Mouse (Mus musculus) MEL (cell line): ENCODE results near the gene Tmpo. TPM values are rescaled to one million over a fixed set of nuclear protein-coding genes. Genes with fewer than 3 reads are reported as not detected.

Experiments used
- DNase-seq: peaks from one replicate; pipeline ENCODE4 v3.0.0; 2011; ENCODE audit warnings: low read depth, low spot score
- H3K27ac ChIP-seq: 2 replicates; pipeline ENCODE4 v1.5.1; 2012; ENCODE audit warnings: low read depth, mild to moderate bottlenecking, control low read depth, low read length, moderate library complexity; ENCODE audit not compliant: control insufficient read depth
- H3K27me3 ChIP-seq, 2 experiments: fragments of 150-350 bp in 1 of 2; sonication (generic) in 1 of 2; 2 replicates each; pipeline ENCODE4 v1.6.1; 2012; ENCODE audit warnings: low read length in 2 of 2, mild to moderate bottlenecking in 2 of 2, improper control_type of control experiment in 1 of 2, moderate library complexity in 1 of 2; ENCODE audit not compliant: insufficient read depth in 2 of 2, control insufficient read depth in 1 of 2
- H3K36me3 ChIP-seq, 2 experiments: 2 replicates each; pipeline ENCODE4 v1.6.1; 2012 to 2014; ENCODE audit warnings: low read length in 2 of 2, improper control_type of control experiment in 1 of 2, inconsistent platforms in 1 of 2, mild to moderate bottlenecking in 1 of 2; ENCODE audit not compliant: insufficient read depth in 2 of 2, control insufficient read depth in 1 of 2
- H3K4me1 ChIP-seq, 2 experiments: fragments of 150-350 bp in 1 of 2; sonication (generic) in 1 of 2; 2 replicates each; pipeline ENCODE4 v1.6.1; 2012; ENCODE audit warnings: low read length in 2 of 2, improper control_type of control experiment in 1 of 2, mild to moderate bottlenecking in 1 of 2; ENCODE audit not compliant: insufficient read depth in 2 of 2, control insufficient read depth in 1 of 2
- H3K4me3 ChIP-seq, 2 experiments: fragments of 150-350 bp in 1 of 2; sonication (generic) in 1 of 2; 2 replicates each; pipeline ENCODE4 v1.5.1; 2012; ENCODE audit warnings: low read depth in 2 of 2, low read length in 2 of 2, mild to moderate bottlenecking in 2 of 2, moderate library complexity in 2 of 2, control low read depth in 1 of 2, improper control_type of control experiment in 1 of 2; ENCODE audit not compliant: control insufficient read depth in 1 of 2, insufficient read depth in 1 of 2
- H3K79me2 ChIP-seq: 2 replicates; pipeline ENCODE4 v1.6.1; 2012; ENCODE audit warnings: mild to moderate bottlenecking, low read length, moderate library complexity; ENCODE audit not compliant: control insufficient read depth, poor library complexity, insufficient read depth
- H3K9ac ChIP-seq: 2 replicates; pipeline ENCODE4 v1.6.1; 2012; ENCODE audit warnings: low read depth, mild to moderate bottlenecking, control low read depth, low read length, moderate library complexity; ENCODE audit not compliant: control insufficient read depth, poor library complexity, severe bottlenecking
- H3K9me3 ChIP-seq: fragments of 150-350 bp; sonication (generic); replicated peaks from 2 replicates; pipeline ENCODE4 v1.6.1; 2012; ENCODE audit warnings: mild to moderate bottlenecking, low read length, improper control_type of control experiment, moderate library complexity; ENCODE audit not compliant: insufficient read depth
- BHLHE40 ChIP-seq: IDR thresholded peaks from 2 replicates; pipeline ENCODE4 v1.6.1; 2012; ENCODE audit warnings: low read depth, mild to moderate bottlenecking, inconsistent platforms, low read length, improper control_type of control experiment, borderline replicate concordance
- CHD1 ChIP-seq: IDR thresholded peaks from 2 replicates; pipeline ENCODE4 v1.6.1; 2012; ENCODE audit warnings: low read depth, mild to moderate bottlenecking, inconsistent platforms, low read length, improper control_type of control experiment
- CHD2 ChIP-seq: IDR thresholded peaks from 2 replicates; pipeline ENCODE4 v1.6.1; 2011; ENCODE audit warnings: low read length, improper control_type of control experiment
- E2F4 ChIP-seq: IDR thresholded peaks from 2 replicates; pipeline ENCODE4 v1.6.1; 2011; ENCODE audit warnings: low read depth, low read length, improper control_type of control experiment, borderline replicate concordance
- ELF1 ChIP-seq: IDR thresholded peaks from 2 replicates; pipeline ENCODE4 v1.6.1; 2014; ENCODE audit warnings: low read depth, mild to moderate bottlenecking, inconsistent platforms, low read length, improper control_type of control experiment, moderate library complexity
- ETS1 ChIP-seq: IDR thresholded peaks from 2 replicates; pipeline ENCODE4 v1.6.1; 2012; ENCODE audit warnings: low read depth, mild to moderate bottlenecking, inconsistent platforms, low read length, improper control_type of control experiment, moderate library complexity
- GATA1 ChIP-seq: IDR thresholded peaks from 2 replicates; pipeline ENCODE4 v1.6.1; 2011; ENCODE audit warnings: low read depth, low read length, improper control_type of control experiment
- JUND ChIP-seq: IDR thresholded peaks from 2 replicates; pipeline ENCODE4 v1.6.1; 2011; ENCODE audit warnings: low read depth, mild to moderate bottlenecking, improper control_type of control experiment, low read length
- MAFK ChIP-seq: IDR thresholded peaks from 2 replicates; pipeline ENCODE4 v1.6.1; 2011; ENCODE audit warnings: low read depth, mild to moderate bottlenecking, low read length, improper control_type of control experiment, borderline replicate concordance
- MEF2A ChIP-seq: IDR thresholded peaks from 2 replicates; pipeline ENCODE4 v1.6.1; 2014; ENCODE audit warnings: low read depth, mild to moderate bottlenecking, inconsistent platforms, low read length, improper control_type of control experiment; ENCODE audit not compliant: poor library complexity, insufficient replicate concordance, severe bottlenecking; ENCODE audit errors: extremely low read depth
- MXI1 ChIP-seq: IDR thresholded peaks from 2 replicates; pipeline ENCODE4 v1.6.1; 2011; ENCODE audit warnings: mild to moderate bottlenecking, low read depth, low read length, improper control_type of control experiment
- NELFE ChIP-seq: IDR thresholded peaks from 2 replicates; pipeline ENCODE4 v1.6.1; 2011; ENCODE audit warnings: low read depth, low read length, improper control_type of control experiment
- NRF1 ChIP-seq: IDR thresholded peaks from 2 replicates; pipeline ENCODE4 v1.6.1; 2014; ENCODE audit warnings: low read depth, mild to moderate bottlenecking, inconsistent platforms, low read length, improper control_type of control experiment, moderate library complexity; ENCODE audit not compliant: poor library complexity, insufficient read depth, severe bottlenecking
- POLR2A ChIP-seq, 2 experiments: IDR thresholded peaks; 2 replicates each; pipeline ENCODE4 v1.6.1; 2011 to 2012; ENCODE audit warnings: low read length in 2 of 2, mild to moderate bottlenecking in 2 of 2, control low read depth in 1 of 2, improper control_type of control experiment in 1 of 2, low read depth in 1 of 2, moderate library complexity in 1 of 2; ENCODE audit not compliant: control insufficient read depth in 1 of 2, insufficient read depth in 1 of 2, poor library complexity in 1 of 2
- RAD21 ChIP-seq: IDR thresholded peaks from 2 replicates; pipeline ENCODE4 v1.6.1; 2011; ENCODE audit warnings: mild to moderate bottlenecking, low read depth, low read length, improper control_type of control experiment
- TAL1 ChIP-seq: IDR thresholded peaks from 2 replicates; pipeline ENCODE4 v1.6.1; 2012; ENCODE audit warnings: mild to moderate bottlenecking, inconsistent platforms, low read length, moderate library complexity, mixed read lengths
- TBP ChIP-seq: IDR thresholded peaks from 2 replicates; pipeline ENCODE4 v1.8.0; 2011; ENCODE audit warnings: low read depth, low read length, improper control_type of control experiment
- USF1 ChIP-seq: IDR thresholded peaks from 2 replicates; pipeline ENCODE4 v1.6.1; 2014; ENCODE audit warnings: low read depth, mild to moderate bottlenecking, inconsistent platforms, low read length, improper control_type of control experiment, moderate library complexity
- ZC3H11A ChIP-seq: IDR thresholded peaks from 2 replicates; pipeline ENCODE4 v1.6.1; 2012; ENCODE audit warnings: low read depth, mild to moderate bottlenecking, inconsistent platforms, low read length, improper control_type of control experiment
- ZNF384 ChIP-seq: IDR thresholded peaks from 2 replicates; pipeline ENCODE4 v1.6.1; 2012; ENCODE audit warnings: low read depth, mild to moderate bottlenecking, inconsistent platforms, low read length, improper control_type of control experiment
- polyA plus RNA-seq, 2 experiments: library from polyadenylated mRNA; stranded (reverse) in 1 of 2; unstranded in 1 of 2; fragments of >175 nt in 1 of 2; fragments of >200 nt in 1 of 2; gene quantifications; 2 replicates each; pipeline versions ENCODE4 v1.2.1 to v1.2.4; 2012; ENCODE audit warnings: low replicate concordance in 2 of 2, low read depth in 1 of 2; ENCODE audit not compliant: insufficient read length in 2 of 2, insufficient read depth in 1 of 2, missing spikeins in 1 of 2
- total RNA-seq: library from RNA; depleted of rRNA; stranded (reverse); fragments of 300-350 nt; gene quantifications from 2 replicates; pipeline ENCODE4 v1.2.3, GENCODE M21; 2012

Gene Tmpo
- total and polyA plus RNA-seq, 3 experiments: 211 to 219 (median 215) TPM

DNA sequence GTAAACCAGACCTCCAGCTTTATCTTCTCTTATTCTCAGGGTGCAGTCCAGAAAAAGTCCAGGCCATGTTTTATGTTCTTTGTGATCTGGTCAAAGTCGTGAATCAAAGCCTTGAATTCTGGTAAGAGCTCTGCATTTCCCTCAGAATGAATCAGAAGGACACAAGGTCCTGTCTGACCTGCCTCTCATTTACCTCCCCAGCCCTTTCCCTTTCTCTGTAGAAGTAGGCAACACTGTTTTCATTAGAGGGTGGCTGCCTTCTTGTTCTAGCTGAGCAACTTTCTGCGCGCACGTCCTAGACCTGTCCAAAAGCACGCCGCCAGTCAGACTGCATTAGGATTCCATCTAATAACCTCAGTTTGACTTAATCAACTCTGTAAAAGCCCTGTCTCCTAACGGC lies 814 bp downstream of the Tmpo start:
- DNase-seq: peak; percentile 73
- Histone ChIP-seq H3K79me2 (peaks cover 3% of the 10 kb centered on the region; the same call in 1 of the 2 replicates), H3K4me3 (peak overlapping the region; percentile 48 to 78), H3K9me3 (no peaks in the 10 kb centered on the region), H3K27me3 (no peaks in the 10 kb centered on the region), H3K27ac (peak overlapping the region; percentile 100), H3K4me1 (peaks cover 2 to 8% of the 10 kb centered on the region in 2 experiments; a peak in 3 of 4 replicates), H3K36me3 (peaks cover 0 to 6% of the 10 kb centered on the region in 2 experiments; a peak in 1 of 4 replicates), H3K9ac (peak overlapping the region; percentile 95)
- TF ChIP-seq ZNF384 (no peak), MXI1 (no peak), BHLHE40 (no peak), CHD2 (no peak), TBP (peak; percentile 31; the same call in 1 of the 2 replicates), GATA1 (peak; percentile 40; the same call in 1 of the 2 replicates), NRF1 (no peak)

- Histone ChIP-seq H3K4me1 (peaks cover 2 to 8% of the 10 kb centered on the region in 2 experiments; a peak in 3 of 4 replicates), H3K9me3 (no peaks in the 10 kb centered on the region), H3K4me3 (no peak overlapping the region; a peak in 1 of 4 replicates), H3K27me3 (no peaks in the 10 kb centered on the region), H3K27ac (no peak overlapping the region), H3K9ac (no peak overlapping the region), H3K36me3 (peaks cover 0 to 6% of the 10 kb centered on the region in 2 experiments; a peak in 1 of 4 replicates), H3K79me2 (peaks cover 3% of the 10 kb centered on the region; the same call in 1 of the 2 replicates)
- no peak for TF ChIP-seq MAFK
- DNase-seq: no peak
Measured at GRCm38 (mm10) chr10:91179834-91180233, 1.3 kb downstream of the Tmpo start.

DNA sequence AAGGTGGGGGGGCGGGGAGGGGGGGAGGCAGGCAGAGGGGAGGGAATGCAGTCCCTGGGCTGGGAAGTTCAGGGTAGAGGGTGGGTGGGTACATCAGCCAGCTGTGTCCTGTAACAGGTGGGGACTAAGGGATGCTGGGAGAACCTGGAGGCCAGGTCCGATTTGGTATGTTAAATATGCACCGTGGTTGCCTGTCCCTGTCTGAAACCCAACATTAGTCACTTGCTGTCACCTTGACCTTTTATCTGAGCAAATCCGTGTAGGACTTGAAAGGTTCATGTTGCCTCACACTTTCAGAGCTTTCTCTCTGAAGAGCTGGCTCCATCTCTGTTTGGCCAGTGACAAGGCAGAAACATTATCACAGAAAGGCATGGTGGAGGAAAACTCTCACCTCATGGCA lies 3.9 kb downstream of the Tmpo start:
- no peak overlapping the region for H3K9ac ChIP-seq
- peaks cover 0 to 2% of the 10 kb centered on the region in 2 experiments; a peak in 2 of 4 replicates for H3K4me1 ChIP-seq
- H3K4me3 ChIP-seq: no peak overlapping the region
- H3K79me2 ChIP-seq: peaks cover 1% of the 10 kb centered on the region; the same call in 1 of the 2 replicates
- H3K27me3 ChIP-seq: no peaks in the 10 kb centered on the region
- TF ChIP-seq RAD21: no peak
- TF ChIP-seq ZNF384: no peak
- no peak for TF ChIP-seq JUND
- no peak for TF ChIP-seq E2F4
- TF ChIP-seq USF1: no peak
- TF ChIP-seq NELFE: no peak
- TF ChIP-seq TAL1: no peak
- TF ChIP-seq ELF1: no peak
- no peak for TF ChIP-seq CHD2
- no peak for TF ChIP-seq POLR2A (IDR thresholded peaks at IDR 0.05; ENCODE audit: control insufficient read depth in 1 of 2, insufficient read depth in 1 of 2, low read depth in 1 of 2, low read length in 2 of 2, poor library complexity in 1 of 2)
- no peak for TF ChIP-seq ETS1
- TF ChIP-seq MEF2A: no peak
- TF ChIP-seq CHD1: no peak
- no peak for TF ChIP-seq MXI1
- no peak for TF ChIP-seq TBP
- TF ChIP-seq NRF1: no peak
- TF ChIP-seq ZC3H11A: no peak
- DNase-seq: no peak
- no peak overlapping the region for H3K27ac ChIP-seq
- no peaks in the 10 kb centered on the region for H3K9me3 ChIP-seq
- peaks cover 0 to 3% of the 10 kb centered on the region in 2 experiments; a peak in 2 of 4 replicates for H3K36me3 ChIP-seq
